Mouse (Mus musculus) midbrain, embryonic 13.5 days (tissue): ENCODE data around the gene Col26a1. TPM values are rescaled to one million over a fixed set of nuclear protein-coding genes. Genes with fewer than 3 reads are reported as not detected.

Source experiments
- ATAC-seq: fragments of 200-750 bp; cut with Nextera tagmentation; 2 replicates; pipeline ENCODE4 v1.8.0; 2017; ENCODE audit warnings: mild to moderate bottlenecking, moderate TSS enrichment, moderate library complexity
- H3K27ac ChIP-seq: fragments of 300-500 bp; sonication (generic); 2 replicates; pipeline ENCODE4 v1.5.1; 2015; ENCODE audit warnings: inconsistent platforms, mild to moderate bottlenecking, moderate library complexity
- H3K27me3 ChIP-seq: fragments of 300-500 bp; sonication (generic); 2 replicates; pipeline ENCODE4 v1.6.1; 2015; ENCODE audit warnings: mild to moderate bottlenecking, inconsistent platforms
- H3K36me3 ChIP-seq: fragments of 300-500 bp; sonication (generic); 2 replicates; pipeline ENCODE4 v1.6.1; 2015; ENCODE audit warnings: mild to moderate bottlenecking, inconsistent platforms
- H3K4me1 ChIP-seq: fragments of 300-500 bp; sonication (generic); replicated peaks from 2 replicates; pipeline ENCODE4 v1.6.1; 2015; ENCODE audit warnings: inconsistent platforms
- H3K4me2 ChIP-seq: fragments of 300-500 bp; sonication (generic); replicated peaks from 2 replicates; pipeline ENCODE4 v1.6.1; 2015; ENCODE audit warnings: moderate library complexity, mild to moderate bottlenecking, inconsistent platforms
- H3K4me3 ChIP-seq: fragments of 300-500 bp; sonication (generic); replicated peaks from 2 replicates; pipeline ENCODE4 v1.5.1; 2015; ENCODE audit warnings: mild to moderate bottlenecking, inconsistent platforms
- H3K9ac ChIP-seq: fragments of 300-500 bp; sonication (generic); replicated peaks from 2 replicates; pipeline ENCODE4 v1.6.1; 2015; ENCODE audit warnings: mild to moderate bottlenecking, inconsistent platforms
- H3K9me3 ChIP-seq: fragments of 300-500 bp; sonication (generic); 2 replicates; pipeline ENCODE4 v1.6.1; 2016; ENCODE audit warnings: mild to moderate bottlenecking, inconsistent platforms
- WGBS: fragments of 180-500 bp; shearing (Covaris S2); methylation state at CpG from one replicate; pipeline ENCODE4 v1.1.7; 2015; 5-methylcytosine and 5-hydroxymethylcytosine counted together
- polyA plus RNA-seq: library from polyadenylated mRNA; unstranded; fragments of >200 nt; fragmentation: Nextera tagmentation; extraction: Ambion mirVana; gene quantifications from 2 replicates; pipeline ENCODE4 v1.2.1, GENCODE M21; 2015

Col26a1 gene
- polyA plus RNA-seq, 1 experiment from 2014 or later = 19.0 TPM

DNA sequence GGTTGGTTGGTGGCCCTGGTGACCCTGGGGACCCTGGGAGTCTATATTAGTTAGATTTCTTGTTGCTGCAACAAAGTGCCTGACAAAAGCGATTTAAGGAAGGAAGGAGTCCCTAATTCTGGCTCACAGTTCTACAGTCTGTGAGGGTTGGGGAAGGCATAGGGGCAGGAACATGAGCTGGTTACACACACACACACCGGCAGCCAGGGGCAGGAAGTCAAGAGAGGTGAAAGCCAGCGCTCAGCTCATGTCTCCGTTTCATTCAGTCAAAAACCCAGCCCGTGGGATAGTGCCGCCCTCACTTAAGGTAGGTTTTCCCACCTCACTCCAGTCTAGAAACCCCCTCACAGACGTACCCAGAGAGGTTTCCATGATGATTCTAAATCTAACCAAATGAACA is 189.6 kb downstream of the Col26a1 start:
- Histone ChIP-seq H3K36me3 (no peaks in the 10 kb centered on the region), H3K4me2 (no peak overlapping the region), H3K9me3 (no peaks in the 10 kb centered on the region), H3K4me3 (no peak overlapping the region), H3K27me3 (no peaks in the 10 kb centered on the region), H3K4me1 (no peaks in the 10 kb centered on the region), H3K27ac (no peak overlapping the region), H3K9ac (no peak overlapping the region)
- 88% methylated on average over 7 of the region's 7 CpGs for WGBS
- ATAC-seq = no peak

GRCm38 (mm10) chr5:136692784-136693183 is 190.2 kb downstream of the Col26a1 start, which contains the start of gene Myl10:
Myl10 (plus strand) TSS chr5:136693146.
- Histone ChIP-seq H3K27me3 (no peaks in the 10 kb centered on the region), H3K4me1 (no peaks in the 10 kb centered on the region), H3K27ac (no peak within 1 kb of the TSS), H3K4me3 (no peak within 1 kb of the TSS), H3K36me3 (no peaks in the 10 kb centered on the region), H3K4me2 (no peak within 1 kb of the TSS), H3K9me3 (no peaks in the 10 kb centered on the region), H3K9ac (no peak within 1 kb of the TSS; the same call in 1 of the 2 replicates)
- no peak for ATAC-seq
- WGBS = 91% methylated on average over 4 of the region's 4 CpGs

Other genes starting within 250 kb of the Col26a1 start
- gene Myl10, start 190.1 kb downstream of the Col26a1 start, polyA plus RNA-seq = not detected in 2 replicates
- 119 and 125 TPM in 2 replicates for gene Ift22, start 24.9 kb upstream of the Col26a1 start, polyA plus RNA-seq
- gene Fis1, start 70.1 kb upstream of the Col26a1 start, polyA plus RNA-seq = 389 and 412 TPM in 2 replicates
- 0.16 and 0.35 TPM in 2 replicates for gene Cldn15, start 83.4 kb upstream of the Col26a1 start, polyA plus RNA-seq
- gene Plod3, start 103.8 kb upstream of the Col26a1 start, polyA plus RNA-seq = 34.8 and 35.1 TPM in 2 replicates
- gene Znhit1, start 104.8 kb upstream of the Col26a1 start, polyA plus RNA-seq = 110 TPM in 2 replicates
- 2.4 TPM in 2 replicates for gene Vgf, start 143.2 kb upstream of the Col26a1 start, polyA plus RNA-seq
- 257 and 272 TPM in 2 replicates for gene Ap1s1, start 162.9 kb upstream of the Col26a1 start, polyA plus RNA-seq
- 0.17 TPM in 1 of 2 replicates, not detected in the other for gene Serpine1, start 189.1 kb upstream of the Col26a1 start, polyA plus RNA-seq
- 2.6 and 4.2 TPM in 2 replicates for gene Trim56, start 233.0 kb upstream of the Col26a1 start, polyA plus RNA-seq